Mouse (Mus musculus): ENCODE data around the gene Mat2a. TPM values are rescaled to one million over a fixed set of nuclear protein-coding genes. Genes with fewer than 3 reads are reported as not detected.
"Not testable (repeated sequence)": the region's sequence is repeated elsewhere in the genome, so short reads cannot be mapped to it uniquely, and the experiment has no call there.

Mat2a gene
- total and polyA plus RNA-seq, 3 experiments = 166 to 456 (median 218) TPM

GRCm38 (mm10) chr6:72452329-72452728, 13.0 kb upstream of the Mat2a start:
- H3K9me3 ChIP-seq (replicated peaks; ENCODE audit: low read length) = no peaks in the 10 kb centered on the region
- DNase-seq (ENCODE audit: extremely low read depth) = no peak
- no peak for TF ChIP-seq HCFC1 (IDR thresholded peaks at IDR 0.05; ENCODE audit: low read depth, low read length)
- no peak for TF ChIP-seq KAT2A (IDR thresholded peaks at IDR 0.05; ENCODE audit: insufficient replicate concordance, low read length)
- no peak for TF ChIP-seq RAD21 (IDR thresholded peaks at IDR 0.05; ENCODE audit: low read depth, low read length)
- TF ChIP-seq NELFE (IDR thresholded peaks at IDR 0.05; ENCODE audit: low read depth, low read length) = no peak
- TF ChIP-seq RCOR1 (conservative IDR thresholded peaks at IDR 0.05; ENCODE audit: low read depth, low read length) = no peak
- TF ChIP-seq MEF2A (IDR thresholded peaks at IDR 0.05; ENCODE audit: borderline replicate concordance, low read depth, low read length) = no peak
- TF ChIP-seq TCF12 (IDR thresholded peaks at IDR 0.05; ENCODE audit: low read depth, low read length) = no peak
- TF ChIP-seq POLR2AphosphoS2 (IDR thresholded peaks at IDR 0.05; ENCODE audit: low read depth, low read length) = no peak
- no peak for TF ChIP-seq UBTF (IDR thresholded peaks at IDR 0.05; ENCODE audit: low read depth, low read length)
- no peak for TF ChIP-seq MAFK (IDR thresholded peaks at IDR 0.05; ENCODE audit: insufficient replicate concordance, low read length)
- TF ChIP-seq MXI1 (IDR thresholded peaks at IDR 0.05; ENCODE audit: low read depth, low read length) = no peak
- TF ChIP-seq POLR2A (IDR thresholded peaks at IDR 0.05; ENCODE audit: low read depth, low read length) = no peak
- TF ChIP-seq PAX5 (IDR thresholded peaks at IDR 0.05; ENCODE audit: low read length) = no peak
- TF ChIP-seq ZMIZ1 (IDR thresholded peaks at IDR 0.05; ENCODE audit: low read depth, low read length) = no peak
- TF ChIP-seq ELF1 (IDR thresholded peaks at IDR 0.05; ENCODE audit: low read depth, low read length) = no peak
- TF ChIP-seq SIN3A (IDR thresholded peaks at IDR 0.05; ENCODE audit: low read length) = no peak
- no peak for TF ChIP-seq ZNF384 (IDR thresholded peaks at IDR 0.05; ENCODE audit: low read depth, low read length)
- TF ChIP-seq MAX (IDR thresholded peaks at IDR 0.05; ENCODE audit: low read length) = no peak
- TF ChIP-seq CHD1 (IDR thresholded peaks at IDR 0.05; ENCODE audit: low read depth, low read length) = no peak
- in situ Hi-C loops (cut with MboI; ENCODE audit: low pct_ligation_motif_present, low pct_unique_long_range_greater_than_20kb, low sequenced_read_pairs) = no loop called here
- H3K4me3 ChIP-seq (replicated peaks in 1 of 3; ENCODE audit: low read depth in 2 of 3, low read length in 2 of 3, poor library complexity in 1 of 3) = no peak overlapping the region
- H3K27ac ChIP-seq (ENCODE audit: insufficient read depth, low read depth) = no peak overlapping the region
- H3K36me3 ChIP-seq (replicated peaks in 1 of 2; ENCODE audit: control insufficient read depth in 1 of 2, insufficient read depth in 1 of 2, low read length in 1 of 2) = no peaks in the 10 kb centered on the region
- no peaks in the 10 kb centered on the region for H3K4me1 ChIP-seq (ENCODE audit: control insufficient read depth in 1 of 2, insufficient read depth in 2 of 2)
- H3K4me2 ChIP-seq (ENCODE audit: insufficient read depth, low read depth, poor library complexity, severe bottlenecking) = no peak overlapping the region
- no peak overlapping the region for H3K9ac ChIP-seq (ENCODE audit: insufficient read depth, low read depth)
- no peaks in the 10 kb centered on the region for H3K79me2 ChIP-seq (replicated peaks; ENCODE audit: control insufficient read depth, extremely low read depth, insufficient read depth, poor library complexity, severe bottlenecking)
- dilution Hi-C loops (cut with MboI; ENCODE audit: extremely low pct_ligation_motif_present, extremely low pct_unique_long_range_greater_than_20kb, low sequenced_read_pairs) = no loop called here
- no peaks in the 10 kb centered on the region for H3K27me3 ChIP-seq (replicated peaks)

- H3K9ac ChIP-seq (ENCODE audit: insufficient read depth, low read depth); H3K4me2 ChIP-seq (ENCODE audit: insufficient read depth, low read depth, poor library complexity, severe bottlenecking); H3K9me3 ChIP-seq (replicated peaks; ENCODE audit: low read length); dilution Hi-C loops (cut with MboI; ENCODE audit: extremely low pct_ligation_motif_present, extremely low pct_unique_long_range_greater_than_20kb, low sequenced_read_pairs); H3K27me3 ChIP-seq (replicated peaks); H3K79me2 ChIP-seq (replicated peaks; ENCODE audit: control insufficient read depth, extremely low read depth, insufficient read depth, poor library complexity, severe bottlenecking); H3K4me1 ChIP-seq (ENCODE audit: control insufficient read depth in 1 of 2, insufficient read depth in 2 of 2); in situ Hi-C loops (cut with MboI; ENCODE audit: low pct_ligation_motif_present, low pct_unique_long_range_greater_than_20kb, low sequenced_read_pairs); H3K4me3 ChIP-seq (replicated peaks in 1 of 3; ENCODE audit: low read depth in 2 of 3, low read length in 2 of 3, poor library complexity in 1 of 3); DNase-seq (ENCODE audit: extremely low read depth); H3K36me3 ChIP-seq (replicated peaks in 1 of 2; ENCODE audit: control insufficient read depth in 1 of 2, insufficient read depth in 1 of 2, low read length in 1 of 2); H3K27ac ChIP-seq (ENCODE audit: insufficient read depth, low read depth): not testable (repeated sequence)
- TF ChIP-seq ZNF384 (IDR thresholded peaks at IDR 0.05; ENCODE audit: low read depth, low read length) = peak; percentile 55
Observed at GRCm38 (mm10) chr6:72451778-72452177, 12.4 kb upstream of the Mat2a start.

Measured in CH12.LX (cell line).